Mouse (Mus musculus): Measurements from ENCODE around the gene Cep63. TPM values are rescaled to one million over a fixed set of nuclear protein-coding genes. Genes with fewer than 3 reads are reported as not detected.

Cep63 gene
- total RNA-seq, 2 experiments from 2014 or later = 28.1 to 28.3 TPM

GRCm38 (mm10) chr9:102632173-102632572 is 5.8 kb upstream of the Cep63 start:
- DNase-seq (ENCODE audit: low spot score in 2 of 2) = no peak

DNA sequence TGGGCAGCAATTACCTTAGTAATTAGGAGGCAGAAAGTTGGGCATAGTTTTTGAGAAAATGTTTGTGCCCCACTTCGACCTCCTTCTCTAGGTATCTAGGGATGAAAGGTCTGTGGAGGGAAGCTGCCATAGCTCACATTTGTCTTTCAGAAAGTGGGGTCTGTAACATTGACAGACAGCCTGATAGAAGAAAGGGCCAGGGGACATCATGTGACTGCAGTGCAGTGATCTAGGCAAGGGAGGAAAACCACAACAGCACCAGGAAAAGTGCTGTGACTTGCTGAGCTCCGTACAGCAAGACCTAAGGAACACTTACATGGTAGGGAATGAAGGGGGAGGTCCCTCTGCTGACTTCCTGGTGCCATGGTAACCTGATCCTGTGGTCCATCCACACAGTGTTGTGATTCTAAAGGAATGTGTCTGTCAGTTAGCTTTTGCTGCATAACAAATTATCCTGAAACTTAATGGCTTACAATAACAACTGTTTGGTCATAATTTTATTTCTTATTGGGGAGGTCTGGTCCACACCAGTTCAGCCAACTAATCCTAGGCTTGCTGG is 5.3 kb upstream of the Cep63 start:
- DNase-seq (ENCODE audit: low spot score in 2 of 2) = no peak

DNA sequence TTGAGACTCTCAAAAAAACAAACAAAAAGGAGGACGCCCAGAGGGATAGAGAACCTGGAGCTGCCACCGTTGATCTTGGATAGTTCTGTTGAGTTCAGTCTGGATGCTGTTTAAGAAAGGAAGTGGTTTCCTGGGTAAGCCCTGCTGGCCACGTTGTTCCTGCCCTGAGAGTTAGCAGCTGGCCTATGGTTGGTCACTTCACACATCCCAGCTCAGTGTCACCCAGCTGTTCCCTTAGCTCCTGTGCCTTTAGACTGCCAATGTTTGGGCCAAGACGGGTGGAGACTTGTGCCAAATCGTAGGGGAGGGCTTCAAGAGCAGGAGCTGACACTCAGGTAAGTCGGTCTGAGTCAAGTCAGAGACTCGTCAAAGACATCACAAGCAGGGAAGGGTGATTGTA is 2.7 kb upstream of the Cep63 start:
- no peak for DNase-seq (ENCODE audit: low spot score in 2 of 2)

DNA sequence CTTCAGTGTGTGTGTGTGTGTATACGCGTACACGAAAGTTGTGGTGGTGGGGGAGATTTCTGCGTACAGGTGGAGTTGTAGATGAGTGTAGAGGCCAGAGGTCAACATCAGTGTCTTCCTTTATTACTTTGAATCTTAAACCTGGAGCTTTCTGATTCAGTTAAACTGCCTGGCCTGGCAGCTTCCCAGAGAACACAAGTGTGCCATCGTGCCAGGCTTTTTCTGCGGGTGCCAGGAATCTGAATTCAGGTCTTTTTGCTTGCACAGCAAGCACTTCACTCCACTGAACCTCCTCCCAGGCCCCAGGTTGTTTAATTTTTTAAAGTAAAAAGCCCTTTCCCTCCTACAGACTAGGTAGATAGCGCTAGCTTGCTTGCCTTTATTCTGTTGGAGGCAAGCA is 1.1 kb upstream of the Cep63 start:
- no peak for DNase-seq (ENCODE audit: low spot score in 2 of 2)

DNA sequence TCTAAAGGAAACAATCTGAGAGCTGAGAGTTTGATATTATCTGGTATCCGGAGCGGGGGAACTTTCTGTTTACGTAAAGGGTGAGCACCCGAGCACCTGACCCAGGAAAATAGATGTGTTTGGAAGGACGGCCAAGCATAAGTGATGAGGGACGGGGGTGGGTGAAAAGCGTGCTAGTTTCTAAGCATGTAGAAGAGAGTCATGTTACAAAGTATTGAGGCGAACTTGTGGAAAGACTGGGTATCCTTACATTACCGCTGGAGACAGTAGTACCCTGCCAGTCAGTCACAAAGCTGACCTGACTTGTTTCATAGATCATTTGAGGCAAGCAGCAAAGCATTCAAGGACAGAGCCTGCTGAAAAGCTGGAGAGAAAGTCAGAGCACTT is 498 bp upstream of the Cep63 start:
- no peak for DNase-seq (ENCODE audit: low spot score in 2 of 2)

DNA sequence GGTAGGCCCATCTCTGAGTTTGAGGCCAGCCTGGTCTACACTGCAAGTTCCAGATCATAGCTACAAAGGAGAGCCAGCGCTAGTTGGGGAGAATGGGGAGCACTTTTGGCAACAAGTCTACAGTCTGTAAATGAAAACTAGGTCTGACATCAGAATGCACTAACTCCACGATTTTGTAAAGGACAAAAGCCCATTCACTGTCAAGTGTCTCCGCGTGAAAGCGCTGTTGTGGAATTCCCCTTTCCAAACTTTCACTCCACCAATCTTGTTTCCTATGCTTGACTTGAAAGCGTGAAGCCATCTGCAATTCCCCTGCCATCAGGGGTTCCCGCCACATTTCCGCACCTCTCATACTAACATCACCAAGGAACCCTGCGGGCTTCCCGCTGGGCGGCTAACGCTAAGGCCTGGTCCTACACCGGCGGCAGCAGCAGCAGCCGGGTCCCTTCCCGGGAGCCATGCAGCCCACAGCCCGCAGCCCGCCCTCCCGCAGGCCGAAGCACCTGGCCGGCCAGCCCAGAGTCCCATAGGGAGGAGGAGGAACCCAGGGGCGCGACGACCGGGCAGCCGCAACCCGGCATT is 842 bp downstream of the Cep63 start:
- peak in 1 of 2 experiments; percentile 49 for DNase-seq (ENCODE audit: low spot score in 2 of 2)

- DNase-seq (ENCODE audit: low spot score in 2 of 2) = no peak
Observed at GRCm38 (mm10) chr9:102623581-102623980, 2.8 kb downstream of the Cep63 start.

DNA sequence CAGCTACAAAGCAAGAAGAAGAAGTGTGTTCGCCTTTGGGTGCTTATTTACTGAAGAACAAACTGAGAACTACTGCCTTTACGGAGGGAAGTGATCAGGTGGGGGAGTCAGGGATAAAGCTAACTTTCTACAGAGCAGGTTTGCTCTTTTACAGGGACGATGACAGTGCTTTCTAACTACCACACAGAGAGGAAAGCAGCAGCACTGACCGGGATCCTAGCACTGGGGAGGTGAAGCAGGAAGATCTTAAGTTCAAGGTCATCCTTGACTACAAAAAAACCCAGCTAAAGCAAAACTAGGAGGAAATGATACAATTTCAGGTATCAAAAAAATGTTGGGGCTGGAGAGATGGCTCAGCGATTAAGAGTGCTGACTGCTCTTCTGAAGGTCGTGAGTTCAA is 3.5 kb downstream of the Cep63 start:
- no peak for DNase-seq (ENCODE audit: low spot score in 2 of 2)

DNA sequence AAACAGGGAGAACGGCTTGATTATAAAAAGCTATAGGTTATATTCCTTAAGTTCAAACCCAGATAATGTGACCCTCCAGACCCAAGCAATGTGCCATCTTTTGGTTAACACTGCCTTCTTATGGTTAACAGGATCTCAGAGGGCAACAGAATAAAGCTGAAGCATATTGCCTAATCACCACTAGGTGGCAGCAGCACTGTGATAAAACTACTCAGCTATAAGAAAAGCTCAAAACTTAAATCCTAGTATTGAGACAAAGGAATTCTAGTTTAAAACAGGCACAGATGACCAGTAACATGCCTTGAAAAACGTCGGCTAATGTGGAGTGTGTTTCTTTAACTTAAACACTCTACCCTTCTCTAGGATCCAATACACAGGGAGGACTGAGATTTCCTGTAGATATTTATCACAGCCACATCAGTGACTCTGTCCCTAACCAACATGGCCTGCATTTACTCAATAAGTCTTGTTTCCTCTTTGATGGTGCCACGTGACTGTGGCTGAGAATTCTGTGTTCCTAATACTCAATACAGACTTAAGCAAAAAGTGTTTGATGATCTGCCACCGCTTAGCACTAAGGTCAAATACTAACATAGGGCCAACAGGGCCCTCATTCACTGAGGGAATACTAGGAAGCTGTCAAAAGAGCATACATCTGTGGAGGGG is 4.0 kb downstream of the Cep63 start:
- peak in 1 of 2 experiments; percentile 64 for DNase-seq (ENCODE audit: low spot score in 2 of 2)

GRCm38 (mm10) chr9:102621385-102621784 is 4.9 kb downstream of the Cep63 start:
- DNase-seq (ENCODE audit: low spot score in 2 of 2) = no peak

- no peak for DNase-seq (ENCODE audit: low spot score in 2 of 2)
Observed at GRCm38 (mm10) chr9:102616267-102616666, 10.1 kb downstream of the Cep63 start.

- no peak for DNase-seq (ENCODE audit: low spot score in 2 of 2)
Observed at GRCm38 (mm10) chr9:102615071-102615470, 11.3 kb downstream of the Cep63 start.

DNA sequence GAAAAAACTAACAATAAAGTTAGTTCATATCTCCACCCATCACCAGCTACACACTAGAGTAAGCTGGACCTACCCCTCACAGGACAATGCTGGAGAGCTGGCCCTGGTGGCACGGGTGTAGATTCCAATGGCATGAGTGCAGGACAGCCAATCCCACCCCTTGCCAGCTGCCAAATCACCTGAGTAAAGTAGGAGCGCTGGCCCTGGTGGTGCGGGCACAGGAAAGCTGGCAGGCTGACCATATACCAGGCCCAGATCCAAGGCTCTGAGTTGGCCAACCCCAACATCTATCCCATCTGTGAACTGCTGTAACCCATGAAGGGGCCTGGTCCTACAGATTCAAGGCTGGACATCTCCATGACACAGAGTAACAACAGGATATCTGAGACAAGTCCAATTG is 17.1 kb downstream of the Cep63 start:
- DNase-seq (ENCODE audit: low spot score in 2 of 2) = no peak

DNA sequence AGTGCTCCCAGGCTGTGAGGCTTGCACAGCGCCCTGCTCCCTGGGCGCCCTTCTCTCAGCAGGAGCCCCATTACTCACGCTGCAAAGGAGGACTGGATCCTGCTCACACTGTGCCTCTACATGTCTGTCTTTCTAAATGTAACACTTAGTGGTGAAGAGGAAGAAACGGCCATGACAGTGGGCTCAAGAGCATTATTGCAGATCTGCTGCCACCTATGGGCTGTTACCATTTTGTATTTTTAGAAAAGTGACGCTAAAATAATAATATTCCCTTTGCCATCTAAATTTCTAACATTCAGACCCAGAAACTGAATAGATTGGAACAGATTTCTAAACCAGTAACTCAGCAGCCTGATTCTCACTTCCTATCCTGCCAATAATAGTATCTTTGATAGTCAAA is 18.9 kb downstream of the Cep63 start:
- no peak for DNase-seq (ENCODE audit: low spot score in 2 of 2)

DNA sequence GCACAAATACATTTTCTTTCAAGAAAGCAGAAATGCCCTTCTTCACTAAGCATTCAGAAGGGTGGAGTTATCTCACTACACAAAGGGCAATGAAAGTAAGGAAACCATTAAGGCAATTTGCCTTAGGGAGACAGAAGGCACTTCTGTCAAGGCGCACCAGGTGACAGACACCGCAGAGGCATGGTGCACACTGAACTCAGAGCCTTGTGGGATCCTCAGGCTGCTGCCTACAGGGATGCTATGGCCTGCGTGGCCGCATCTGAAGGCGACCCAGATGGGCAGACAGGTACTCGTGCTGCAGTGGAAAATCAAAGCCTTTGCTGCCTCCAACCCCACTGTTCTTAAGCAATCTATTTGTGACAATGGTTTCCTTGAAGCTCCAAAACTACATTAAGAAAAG is 21.2 kb downstream of the Cep63 start:
- DNase-seq (ENCODE audit: low spot score in 2 of 2) = no peak

- no peak for DNase-seq (ENCODE audit: low spot score in 2 of 2)
Observed at GRCm38 (mm10) chr9:102601666-102602065, 24.7 kb downstream of the Cep63 start.

DNA sequence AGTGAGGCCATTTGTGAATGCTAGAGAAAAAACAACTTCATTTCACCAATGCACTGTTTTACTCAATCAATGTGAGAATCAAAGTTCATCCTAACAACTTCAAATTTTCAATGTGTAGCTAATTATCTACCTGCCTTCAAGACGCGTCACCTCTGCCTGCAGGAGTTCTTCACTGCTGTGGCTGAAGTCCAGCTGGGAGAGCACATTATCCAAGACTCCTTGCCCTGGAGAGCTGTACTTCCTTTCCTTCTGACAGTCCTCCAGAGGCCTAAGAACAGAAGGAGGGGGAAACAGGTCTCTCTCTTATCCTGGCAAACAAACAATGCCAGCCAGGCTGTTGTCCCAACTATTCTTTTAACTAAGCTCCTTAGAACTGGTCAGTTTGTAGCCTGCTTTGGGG is 25.1 kb downstream of the Cep63 start:
- DNase-seq (ENCODE audit: low spot score in 2 of 2) = no peak

GRCm38 (mm10) chr9:102595662-102596436 is 30.5 kb downstream of the Cep63 start:
- DNase-seq (ENCODE audit: low spot score in 2 of 2) = no peak

GRCm38 (mm10) chr9:102594667-102595393 is 31.5 kb downstream of the Cep63 start:
- DNase-seq (ENCODE audit: low spot score in 2 of 2) = no peak

- DNase-seq (ENCODE audit: low spot score in 2 of 2) = no peak
Observed at GRCm38 (mm10) chr9:102587347-102587746, 39.0 kb downstream of the Cep63 start.

DNA sequence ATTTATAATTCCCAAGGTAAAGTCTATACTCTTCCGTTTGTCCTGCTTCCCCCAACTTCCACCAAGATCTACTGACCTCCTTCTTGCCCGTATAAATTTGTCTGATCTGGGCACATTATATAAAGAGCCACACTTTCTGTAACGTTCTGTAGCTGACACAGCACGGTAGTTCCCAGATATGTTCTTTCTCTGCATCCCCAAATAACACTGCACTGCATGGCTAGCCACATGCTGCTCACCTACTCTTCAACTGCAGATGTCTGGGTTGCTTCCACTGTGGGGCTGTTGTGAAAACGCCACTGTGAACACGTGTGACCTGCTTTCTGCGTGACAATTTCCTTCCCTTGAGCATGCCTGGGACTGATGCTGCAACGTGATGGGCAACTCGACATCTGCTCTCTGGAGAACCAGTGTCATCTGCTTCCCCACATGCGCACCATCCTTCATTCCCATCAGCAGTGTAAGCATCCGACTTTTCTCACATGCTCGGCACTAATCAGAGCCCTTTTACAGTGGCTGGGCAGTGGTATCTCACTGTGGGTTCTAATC is 44.3 kb downstream of the Cep63 start:
- DNase-seq (ENCODE audit: low spot score in 2 of 2) = no peak
